Mouse (Mus musculus) hindbrain, embryonic 12.5 days (tissue): ENCODE measurements at regions not wholly inside any gene's neighbourhood (a gene's known extent, or its start where the extent isn't known, plus 50 kb on each side); places are given as distances from the start of the nearest gene placed in this dataset.
"Not testable (repeated sequence)": the region's sequence is repeated elsewhere in the genome, so short reads cannot be mapped to it uniquely, and the experiment has no call there.

Source experiments
- ATAC-seq: fragments of 200-750 bp; cut with Nextera tagmentation; 2 replicates; pipeline ENCODE4 v1.8.0; 2017; ENCODE audit warnings: moderate TSS enrichment; ENCODE audit not compliant: low FRiP score
- H3K27ac ChIP-seq: fragments of 300-500 bp; sonication (generic); 2 replicates; pipeline ENCODE4 v1.5.1; 2016; ENCODE audit warnings: mild to moderate bottlenecking
- H3K27me3 ChIP-seq: fragments of 300-500 bp; sonication (generic); 2 replicates; pipeline ENCODE4 v1.6.1; 2016; ENCODE audit warnings: mild to moderate bottlenecking
- H3K36me3 ChIP-seq: fragments of 300-500 bp; sonication (generic); 2 replicates; pipeline ENCODE4 v1.6.1; 2016; ENCODE audit warnings: mild to moderate bottlenecking
- H3K4me1 ChIP-seq: fragments of 300-500 bp; sonication (generic); 2 replicates; pipeline ENCODE4 v1.6.1; 2016
- H3K4me2 ChIP-seq: fragments of 300-500 bp; sonication (generic); replicated peaks from 2 replicates; pipeline ENCODE4 v1.6.1; 2016; ENCODE audit warnings: mild to moderate bottlenecking
- H3K4me3 ChIP-seq: fragments of 300-500 bp; sonication (generic); 2 replicates; pipeline ENCODE4 v1.5.1; 2016; ENCODE audit warnings: mild to moderate bottlenecking
- H3K9ac ChIP-seq: fragments of 300-500 bp; sonication (generic); 2 replicates; pipeline ENCODE4 v1.6.1; 2016; ENCODE audit warnings: mild to moderate bottlenecking, moderate library complexity
- H3K9me3 ChIP-seq: fragments of 300-500 bp; sonication (generic); replicated peaks from 2 replicates; pipeline ENCODE4 v1.6.1; 2016; ENCODE audit warnings: mild to moderate bottlenecking
- WGBS: fragments of 180-500 bp; shearing (Covaris S2); methylation state at CpG from one replicate; pipeline ENCODE4 v1.1.7; 2016; 5-methylcytosine and 5-hydroxymethylcytosine counted together

DNA sequence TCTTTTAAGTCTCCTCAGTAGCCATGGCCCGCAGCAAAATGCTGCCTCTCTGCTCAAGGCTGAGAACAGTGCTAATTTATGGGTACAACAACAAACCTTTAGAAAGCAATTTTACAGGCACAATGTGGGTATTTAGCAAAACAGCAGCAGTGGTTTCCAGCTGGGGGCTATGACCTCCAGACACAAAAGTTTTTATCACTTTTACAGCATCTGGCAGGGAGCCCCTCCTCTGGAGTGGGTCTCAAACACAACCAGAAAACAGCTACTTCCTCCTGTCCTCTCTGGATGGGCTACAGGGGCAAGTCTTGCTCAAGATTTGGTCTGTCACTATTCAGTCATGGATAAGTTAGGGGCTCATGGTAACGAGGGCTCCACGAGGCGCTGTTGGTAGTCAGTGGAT is 137.1 kb upstream of the Trpc7 start:
- 70% methylated on average over 4 of the region's 4 CpGs for WGBS
- Histone ChIP-seq H3K36me3 (no peaks in the 10 kb centered on the region), H3K9me3 (no peaks in the 10 kb centered on the region)

DNA sequence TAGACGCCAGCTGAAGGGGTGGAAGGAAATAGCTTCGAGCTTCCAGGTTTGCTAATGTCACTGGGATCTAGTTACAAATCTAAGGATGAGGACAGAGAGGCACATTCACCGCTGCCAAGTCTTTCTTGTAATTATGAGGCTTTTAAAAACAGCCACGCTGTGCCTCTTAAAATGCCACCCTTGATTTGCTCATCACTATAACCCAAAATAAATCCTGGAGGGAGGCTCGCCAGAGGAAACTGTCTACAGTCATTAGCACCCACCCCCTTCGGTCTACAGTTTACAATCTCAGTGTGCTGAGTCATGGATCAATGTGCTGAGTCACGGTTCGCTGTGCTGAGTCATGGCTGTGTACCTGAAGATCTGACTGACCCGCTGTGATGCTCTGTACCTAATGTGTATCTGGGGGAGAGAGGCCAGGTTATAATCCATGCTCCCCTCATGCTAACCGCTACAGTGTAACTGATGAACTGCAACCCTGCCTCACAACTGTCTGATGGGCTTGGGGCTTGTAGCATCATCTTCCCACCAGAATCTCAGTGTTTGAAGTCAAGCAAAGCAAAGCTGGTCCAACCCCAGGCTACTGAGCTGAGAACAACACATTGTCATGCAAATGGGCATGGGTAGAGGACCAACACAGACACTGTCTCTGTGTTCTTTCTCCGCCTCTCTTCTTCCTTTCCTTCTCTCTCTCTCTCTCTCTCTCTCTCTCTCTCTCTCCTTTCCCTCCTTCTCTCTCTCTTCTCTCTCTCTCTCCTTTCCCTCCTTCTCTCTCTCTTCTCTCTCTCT is 122.0 kb upstream of the Trpc7 start:
- Histone ChIP-seq H3K27me3 (no peaks in the 10 kb centered on the region), H3K4me1 (peaks cover 3% of the 10 kb centered on the region; the same call in 1 of the 2 replicates), H3K4me2 (no peak overlapping the region), H3K9me3 (no peaks in the 10 kb centered on the region), H3K27ac (no peak overlapping the region), H3K36me3 (no peaks in the 10 kb centered on the region), H3K4me3 (no peak overlapping the region), H3K9ac (no peak overlapping the region)
- WGBS: 75% methylated on average over 11 of the region's 11 CpGs
- ATAC-seq: no peak

More for the DNA sequence above, 137.1 kb upstream of the Trpc7 start:
- H3K27ac ChIP-seq: no peak overlapping the region
- H3K27me3 ChIP-seq: no peaks in the 10 kb centered on the region
- H3K4me3 ChIP-seq: no peak overlapping the region
- ATAC-seq: no peak
- H3K4me1 ChIP-seq: no peaks in the 10 kb centered on the region
- no peak overlapping the region for H3K9ac ChIP-seq
- H3K4me2 ChIP-seq: no peak overlapping the region

- Histone ChIP-seq H3K27ac (no peak overlapping the region), H3K4me1 (peaks cover 3% of the 10 kb centered on the region; the same call in 1 of the 2 replicates), H3K4me2 (0 out of 2 replicates have a peak overlapping the region, but pooled peaks have one; percentile 4), H3K9ac (no peak overlapping the region), H3K4me3 (no peak overlapping the region), H3K27me3 (no peaks in the 10 kb centered on the region), H3K9me3 (no peaks in the 10 kb centered on the region), H3K36me3 (no peaks in the 10 kb centered on the region)
- ATAC-seq: no peak
- 54% methylated on average over 13 of the region's 13 CpGs for WGBS
These were observed 120.9 kb upstream of the Trpc7 start for GRCm38 (mm10) chr13:57016465-57017272.

- H3K9me3 ChIP-seq, H3K4me2 ChIP-seq, H3K4me1 ChIP-seq, H3K27me3 ChIP-seq, ATAC-seq, H3K9ac ChIP-seq, H3K27ac ChIP-seq, H3K4me3 ChIP-seq, H3K36me3 ChIP-seq: not testable (repeated sequence)
- 94% methylated on average over 8 of the region's 8 CpGs for WGBS
These were observed 111.4 kb upstream of the Trpc7 start for GRCm38 (mm10) chr13:57007236-57007635.

GRCm38 (mm10) chr13:57003565-57004132 is 107.9 kb upstream of the Trpc7 start:
- no peak overlapping the region for H3K9ac ChIP-seq
- no peak overlapping the region for H3K4me2 ChIP-seq
- no peaks in the 10 kb centered on the region for H3K9me3 ChIP-seq
- H3K27ac ChIP-seq: 0 out of 2 replicates have a peak overlapping the region, but pooled peaks have one; percentile 24
- peaks cover 8% of the 10 kb centered on the region for H3K4me1 ChIP-seq
- WGBS: 18% methylated on average over 8 of the region's 8 CpGs
- H3K36me3 ChIP-seq: no peaks in the 10 kb centered on the region
- no peak for ATAC-seq
- no peaks in the 10 kb centered on the region for H3K27me3 ChIP-seq
- H3K4me3 ChIP-seq: no peak overlapping the region

- Histone ChIP-seq H3K4me3 (no peak overlapping the region), H3K9me3 (peaks cover 3% of the 10 kb centered on the region; the same call in 1 of the 2 replicates), H3K4me1 (peaks cover 3% of the 10 kb centered on the region; the same call in 1 of the 2 replicates), H3K4me2 (no peak overlapping the region), H3K27me3 (no peaks in the 10 kb centered on the region), H3K9ac (no peak overlapping the region), H3K36me3 (no peaks in the 10 kb centered on the region), H3K27ac (no peak overlapping the region)
- ATAC-seq: no peak
These were observed 96.2 kb upstream of the Trpc7 start for GRCm38 (mm10) chr13:56992022-56992421.

- Histone ChIP-seq H3K4me1 (no peaks in the 10 kb centered on the region), H3K27ac (no peak overlapping the region), H3K9ac (no peak overlapping the region), H3K9me3 (peaks cover 5% of the 10 kb centered on the region; the same call in 1 of the 2 replicates), H3K27me3 (no peaks in the 10 kb centered on the region), H3K36me3 (no peaks in the 10 kb centered on the region), H3K4me3 (no peak overlapping the region), H3K4me2 (no peak overlapping the region)
- no peak for ATAC-seq
- WGBS: 69% methylated on average over 3 of the region's 3 CpGs
These were observed 78.3 kb upstream of the Trpc7 start for GRCm38 (mm10) chr13:56974063-56974462.

DNA sequence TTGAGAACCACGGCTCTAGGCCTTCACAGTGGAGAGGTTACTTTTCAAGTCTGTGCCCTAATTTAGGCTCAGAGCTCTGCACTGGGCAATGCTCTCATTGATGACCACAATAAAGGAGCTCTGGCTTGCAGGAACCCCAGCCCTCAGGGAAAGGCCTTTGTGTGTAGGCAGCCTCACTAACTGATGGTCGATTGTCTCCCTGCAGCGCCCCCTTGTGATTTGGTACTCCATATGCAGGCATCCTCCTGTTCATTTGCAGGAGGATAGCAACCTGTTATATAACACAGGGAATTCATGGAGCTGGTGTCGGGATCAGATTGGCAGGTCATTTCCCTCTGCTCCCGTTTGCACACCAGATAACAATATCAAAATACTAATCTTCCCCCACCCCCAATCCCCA is 59.6 kb upstream of the Trpc7 start:
- Histone ChIP-seq H3K27me3 (no peaks in the 10 kb centered on the region), H3K4me1 (no peaks in the 10 kb centered on the region), H3K4me2 (no peak overlapping the region), H3K27ac (no peak overlapping the region), H3K36me3 (no peaks in the 10 kb centered on the region), H3K9me3 (no peaks in the 10 kb centered on the region), H3K9ac (no peak overlapping the region), H3K4me3 (no peak overlapping the region)
- ATAC-seq: no peak
- WGBS: 55% methylated on average over 5 of the region's 5 CpGs

DNA sequence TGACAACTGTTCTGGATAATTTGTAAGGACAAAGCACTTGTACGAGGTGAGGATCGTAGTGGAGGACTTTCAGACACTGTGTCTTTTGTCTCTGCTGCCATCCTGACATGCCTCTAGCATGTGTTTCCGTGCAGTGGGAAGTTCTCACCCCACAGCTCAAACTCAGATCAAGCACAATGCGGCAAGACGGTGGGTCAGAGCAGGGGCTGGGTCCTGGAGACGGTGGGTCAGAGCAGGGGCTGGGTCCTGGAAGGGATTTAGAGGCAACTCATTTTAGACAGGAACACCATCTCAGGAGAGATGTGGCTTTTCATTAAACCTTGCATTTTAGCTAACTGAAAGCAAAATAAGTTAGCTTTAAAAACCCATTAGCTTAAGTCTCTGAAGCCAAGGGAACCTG is 52.3 kb upstream of the Trpc7 start:
- Histone ChIP-seq H3K27ac (no peak overlapping the region), H3K9me3 (no peaks in the 10 kb centered on the region), H3K4me2 (no peak overlapping the region), H3K27me3 (no peaks in the 10 kb centered on the region), H3K36me3 (no peaks in the 10 kb centered on the region), H3K4me3 (no peak overlapping the region), H3K4me1 (no peaks in the 10 kb centered on the region), H3K9ac (no peak overlapping the region)
- 71% methylated on average over 6 of the region's 6 CpGs for WGBS
- no peak for ATAC-seq

DNA sequence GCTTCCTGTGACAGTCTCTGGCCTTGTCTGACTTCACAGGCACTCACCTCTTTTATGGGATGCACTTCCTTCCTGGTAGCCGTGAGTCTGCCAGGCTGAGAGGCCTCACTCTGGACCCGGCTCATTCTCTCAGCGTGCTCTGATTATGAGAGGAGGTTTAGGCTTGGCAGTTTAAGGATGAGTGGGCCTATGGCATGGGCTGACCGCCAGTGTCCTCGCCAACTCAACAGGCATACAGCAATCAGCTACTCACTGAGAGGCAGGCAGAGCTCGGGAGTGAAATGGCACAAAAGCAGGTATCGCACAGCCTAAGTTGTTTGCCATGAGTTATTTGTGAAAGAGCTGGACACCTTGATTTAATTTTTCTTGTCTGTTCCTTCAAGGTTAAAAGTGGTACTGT is 51.5 kb upstream of the Trpc7 start:
- H3K4me3 ChIP-seq: no peak overlapping the region
- no peak overlapping the region for H3K9ac ChIP-seq
- H3K36me3 ChIP-seq: no peaks in the 10 kb centered on the region
- H3K4me1 ChIP-seq: no peaks in the 10 kb centered on the region
- no peaks in the 10 kb centered on the region for H3K9me3 ChIP-seq
- H3K27ac ChIP-seq: no peak overlapping the region
- ATAC-seq: no peak
- no peaks in the 10 kb centered on the region for H3K27me3 ChIP-seq
- H3K4me2 ChIP-seq: no peak overlapping the region
- 85% methylated on average over 7 of the region's 7 CpGs for WGBS
